Mouse (Mus musculus) hindbrain, embryonic 14.5 days (tissue): ENCODE results near the gene Rbfox2. TPM values are rescaled to one million over a fixed set of nuclear protein-coding genes. Genes with fewer than 3 reads are reported as not detected.

ENCODE experiments used
- ATAC-seq: fragments of 200-750 bp; cut with Nextera tagmentation; 2 replicates; pipeline ENCODE4 v1.8.0; 2017; ENCODE audit warnings: moderate number of reproducible peaks, mild to moderate bottlenecking, moderate TSS enrichment, moderate library complexity; ENCODE audit not compliant: low FRiP score
- DNase-seq: peaks from one replicate; pipeline ENCODE4 v3.0.0-alpha.2; 2015; ENCODE audit warnings: low spot score
- H3K27ac ChIP-seq: fragments of 300-500 bp; sonication (generic); 2 replicates; pipeline ENCODE4 v1.5.1; 2014; ENCODE audit warnings: mild to moderate bottlenecking, moderate library complexity
- H3K27me3 ChIP-seq: fragments of 300-500 bp; sonication (generic); 2 replicates; pipeline ENCODE4 v1.6.1; 2014; ENCODE audit warnings: mild to moderate bottlenecking, low read length, mixed read lengths; ENCODE audit not compliant: control insufficient read depth, insufficient read depth
- H3K36me3 ChIP-seq: fragments of 300-500 bp; sonication (generic); replicated peaks from 2 replicates; pipeline ENCODE4 v1.6.1; 2014; ENCODE audit not compliant: control insufficient read depth, insufficient read depth
- H3K4me1 ChIP-seq: fragments of 300-500 bp; sonication (generic); replicated peaks from 2 replicates; pipeline ENCODE4 v1.6.1; 2014; ENCODE audit warnings: antibody characterized with exemption, low read length, mixed read lengths; ENCODE audit not compliant: control insufficient read depth, insufficient read depth
- H3K4me2 ChIP-seq: fragments of 300-500 bp; sonication (generic); replicated peaks from 2 replicates; pipeline ENCODE4 v1.6.1; 2014; ENCODE audit warnings: mild to moderate bottlenecking, moderate library complexity
- H3K4me3 ChIP-seq: fragments of 300-500 bp; sonication (generic); replicated peaks from 2 replicates; pipeline ENCODE4 v1.5.1; 2014; ENCODE audit warnings: mild to moderate bottlenecking, low read length
- H3K9ac ChIP-seq: fragments of 300-500 bp; sonication (generic); 2 replicates; pipeline ENCODE4 v1.6.1; 2014
- H3K9me3 ChIP-seq: fragments of 300-500 bp; sonication (generic); 2 replicates; pipeline ENCODE4 v1.6.1; 2016; ENCODE audit warnings: low read length; ENCODE audit not compliant: control insufficient read depth
- WGBS: fragments of 180-500 bp; shearing (Covaris S2); extraction: QIAGEN DNeasy Blood & Tissue Kit; methylation state at CpG from one replicate; pipeline ENCODE4 v1.1.7; 2014; 5-methylcytosine and 5-hydroxymethylcytosine counted together
- polyA plus RNA-seq: library from polyadenylated mRNA; unstranded; fragments of >200 nt; fragmentation: Nextera tagmentation; extraction: Ambion mirVana; gene quantifications from 2 replicates; pipeline ENCODE4 v1.2.1, GENCODE M21; 2014

Rbfox2 gene
- polyA plus RNA-seq, 1 experiment from 2014 or later = 154 TPM

DNA sequence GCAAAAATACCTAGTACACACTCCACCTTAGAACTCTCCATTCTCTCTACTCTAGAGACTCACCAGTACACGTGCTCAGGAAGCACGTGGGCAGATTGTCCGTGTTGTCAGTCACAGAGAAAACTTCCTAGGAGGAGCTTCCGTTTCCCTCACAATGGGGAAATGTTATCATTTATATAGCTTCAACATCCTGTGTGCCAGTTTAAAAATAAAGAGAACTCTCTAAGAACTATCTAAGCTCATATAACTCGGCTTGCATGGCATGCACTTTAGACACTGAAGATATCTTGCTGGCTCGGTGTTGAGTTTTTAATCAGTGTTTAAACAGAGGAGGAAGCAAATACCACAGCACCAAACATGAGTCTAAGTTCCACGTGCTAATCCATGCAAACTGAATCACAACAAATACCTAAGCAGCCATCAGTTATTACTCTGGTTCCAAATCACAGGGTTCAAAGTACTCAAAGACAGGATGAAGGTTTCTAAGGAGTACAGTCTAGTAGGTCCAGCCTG, 70.7 kb downstream of the Rbfox2 start:
- Histone ChIP-seq H3K4me3 (no peak overlapping the region), H3K36me3 (no peaks in the 10 kb centered on the region), H3K4me1 (peaks cover 37% of the 10 kb centered on the region), H3K9me3 (no peaks in the 10 kb centered on the region), H3K4me2 (no peak overlapping the region), H3K27ac (no peak overlapping the region), H3K9ac (no peak overlapping the region), H3K27me3 (no peaks in the 10 kb centered on the region)
- no peak for DNase-seq
- ATAC-seq = no peak
- 80% methylated on average over 7 of the region's 7 CpGs for WGBS

DNA sequence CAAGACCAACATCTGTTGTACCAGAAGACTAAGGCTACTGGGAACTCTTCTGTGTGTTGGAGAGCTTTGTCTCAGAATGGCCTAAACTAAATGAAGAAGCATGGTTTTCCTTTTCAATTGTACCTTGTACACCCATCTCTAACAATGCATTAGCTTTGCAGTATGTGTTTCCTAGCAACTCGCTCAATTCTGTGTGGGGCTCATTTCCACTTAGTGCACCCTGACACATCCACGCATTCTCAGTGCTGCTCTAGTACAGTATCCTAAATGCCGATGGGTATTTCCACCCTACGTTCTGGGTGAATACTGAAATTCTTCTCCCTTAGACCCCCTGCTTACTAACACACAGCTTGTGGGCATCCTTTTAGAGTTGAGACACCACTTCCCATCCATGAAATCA, 71.3 kb downstream of the Rbfox2 start:
- H3K27me3 ChIP-seq = no peaks in the 10 kb centered on the region
- H3K36me3 ChIP-seq = no peaks in the 10 kb centered on the region
- ATAC-seq = no peak
- no peak overlapping the region for H3K9ac ChIP-seq
- peaks cover 37% of the 10 kb centered on the region for H3K4me1 ChIP-seq
- H3K27ac ChIP-seq = no peak overlapping the region
- H3K4me3 ChIP-seq = no peak overlapping the region
- DNase-seq = no peak
- no peaks in the 10 kb centered on the region for H3K9me3 ChIP-seq
- 76% methylated on average over 4 of the region's 4 CpGs for WGBS
- no peak overlapping the region for H3K4me2 ChIP-seq

DNA sequence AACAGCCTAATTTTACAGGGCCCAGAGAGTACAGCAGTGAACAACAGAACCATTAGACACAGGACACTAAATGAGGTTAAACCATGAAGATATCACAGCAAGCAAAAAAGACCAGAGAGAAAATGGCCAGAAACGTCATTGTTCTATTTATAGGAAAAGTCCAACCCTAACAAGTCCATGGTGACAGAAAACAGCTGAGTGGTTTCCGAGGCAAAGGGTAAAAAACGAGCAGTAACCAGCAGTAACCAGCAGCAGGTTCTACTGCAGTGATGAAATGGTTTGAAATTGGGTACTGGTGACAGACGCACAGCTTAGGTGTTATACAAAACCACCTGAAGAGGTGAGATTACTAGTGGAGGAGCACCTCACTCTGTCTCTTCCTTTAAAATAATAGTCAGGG, 72.5 kb downstream of the Rbfox2 start:
- WGBS = 63% methylated on average over 4 of the region's 4 CpGs
- DNase-seq = no peak
- Histone ChIP-seq H3K4me3 (no peak overlapping the region), H3K9ac (no peak overlapping the region), H3K27me3 (no peaks in the 10 kb centered on the region), H3K4me2 (no peak overlapping the region), H3K9me3 (no peaks in the 10 kb centered on the region), H3K36me3 (no peaks in the 10 kb centered on the region), H3K27ac (no peak overlapping the region), H3K4me1 (peaks cover 32% of the 10 kb centered on the region)
- ATAC-seq = no peak

DNA sequence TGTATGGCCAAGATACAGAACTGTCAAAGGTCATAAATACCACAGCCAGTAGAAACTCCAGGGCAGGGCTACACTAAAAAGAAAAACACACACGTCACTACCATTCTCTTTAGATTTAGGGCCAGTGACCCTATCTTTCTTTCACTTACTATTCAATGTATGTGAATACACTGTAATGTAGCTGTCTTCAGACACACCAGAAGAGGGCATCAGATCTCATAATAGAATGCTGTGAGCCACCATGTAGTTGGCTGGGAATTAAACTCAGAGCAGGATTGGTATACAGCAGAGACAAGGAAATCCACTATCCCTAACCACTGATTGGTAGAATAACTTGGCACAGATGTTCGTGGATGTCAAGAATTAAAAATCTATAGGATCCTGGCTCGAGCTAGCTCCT, 76.7 kb downstream of the Rbfox2 start:
- 79% methylated on average over 3 of the region's 3 CpGs for WGBS
- H3K27ac ChIP-seq = no peak overlapping the region
- H3K36me3 ChIP-seq = 0 out of 2 replicates have a peak, but pooled peaks cover 4% of the 10 kb centered on the region
- no peaks in the 10 kb centered on the region for H3K27me3 ChIP-seq
- no peak overlapping the region for H3K4me2 ChIP-seq
- H3K4me3 ChIP-seq = no peak overlapping the region
- H3K9me3 ChIP-seq = no peaks in the 10 kb centered on the region
- H3K4me1 ChIP-seq = peaks cover 14% of the 10 kb centered on the region; the same call in 1 of the 2 replicates
- no peak overlapping the region for H3K9ac ChIP-seq
- DNase-seq = no peak
- no peak for ATAC-seq

DNA sequence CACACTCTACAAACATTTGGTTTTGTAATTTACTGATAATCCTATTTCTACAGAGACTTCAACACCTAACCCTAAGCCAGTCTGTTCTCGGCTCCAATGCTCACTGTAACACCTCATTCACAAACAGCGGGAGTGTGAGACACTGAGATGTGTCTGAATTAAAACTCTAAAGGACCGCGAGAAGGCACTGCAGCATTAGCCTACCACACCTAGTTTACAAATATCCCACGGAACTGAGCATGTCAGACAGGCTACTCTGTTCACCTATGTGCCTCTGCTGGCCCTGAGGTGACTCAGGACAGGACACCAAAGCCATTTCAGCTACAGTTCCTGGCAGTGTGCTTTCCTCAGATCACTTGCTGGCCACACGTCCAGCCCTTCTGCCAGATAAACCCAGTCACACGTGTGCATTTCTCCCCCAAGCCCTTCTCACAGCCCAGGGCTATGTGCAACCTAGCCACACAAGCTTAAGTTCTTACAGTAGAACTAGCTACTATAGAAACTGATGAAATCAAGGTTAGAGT, 79.9 kb downstream of the Rbfox2 start:
- H3K9me3 ChIP-seq = no peaks in the 10 kb centered on the region
- DNase-seq (no peak), ATAC-seq (no peak)
- no peak overlapping the region for H3K27ac ChIP-seq
- no peak overlapping the region for H3K4me3 ChIP-seq
- no peak overlapping the region for H3K4me2 ChIP-seq
- WGBS = 69% methylated on average over 7 of the region's 7 CpGs
- 0 out of 2 replicates have a peak, but pooled peaks cover 4% of the 10 kb centered on the region for H3K36me3 ChIP-seq
- H3K4me1 ChIP-seq = no peaks in the 10 kb centered on the region
- no peaks in the 10 kb centered on the region for H3K27me3 ChIP-seq
- H3K9ac ChIP-seq = no peak overlapping the region

DNA sequence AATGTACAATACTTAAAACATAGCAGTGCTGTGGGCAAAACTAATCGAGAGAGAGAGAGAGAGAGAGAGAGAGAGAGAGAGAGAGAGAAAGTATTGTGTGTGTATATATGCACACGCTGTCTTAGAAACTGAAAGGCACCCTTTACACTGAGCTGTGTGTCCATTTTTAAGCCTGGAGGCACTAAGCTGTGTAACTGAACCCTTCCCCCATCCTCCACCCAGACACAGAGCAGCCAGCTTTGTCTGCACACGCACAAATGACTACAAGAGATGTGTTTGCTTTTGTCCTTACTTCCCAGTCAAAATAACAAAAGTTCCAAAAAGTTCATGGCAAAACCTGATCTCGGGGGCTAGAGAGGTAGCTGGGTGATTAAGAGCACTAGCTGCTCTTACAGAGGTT, 80.9 kb downstream of the Rbfox2 start:
- Histone ChIP-seq H3K4me2 (no peak overlapping the region), H3K36me3 (0 out of 2 replicates have a peak, but pooled peaks cover 4% of the 10 kb centered on the region), H3K27me3 (no peaks in the 10 kb centered on the region), H3K27ac (peak overlapping the region; percentile 47; the same call in 1 of the 2 replicates), H3K4me3 (no peak overlapping the region), H3K9ac (no peak overlapping the region), H3K4me1 (no peaks in the 10 kb centered on the region), H3K9me3 (no peaks in the 10 kb centered on the region)
- ATAC-seq (no peak), DNase-seq (no peak)
- WGBS = 46% methylated on average over 4 of the region's 4 CpGs

DNA sequence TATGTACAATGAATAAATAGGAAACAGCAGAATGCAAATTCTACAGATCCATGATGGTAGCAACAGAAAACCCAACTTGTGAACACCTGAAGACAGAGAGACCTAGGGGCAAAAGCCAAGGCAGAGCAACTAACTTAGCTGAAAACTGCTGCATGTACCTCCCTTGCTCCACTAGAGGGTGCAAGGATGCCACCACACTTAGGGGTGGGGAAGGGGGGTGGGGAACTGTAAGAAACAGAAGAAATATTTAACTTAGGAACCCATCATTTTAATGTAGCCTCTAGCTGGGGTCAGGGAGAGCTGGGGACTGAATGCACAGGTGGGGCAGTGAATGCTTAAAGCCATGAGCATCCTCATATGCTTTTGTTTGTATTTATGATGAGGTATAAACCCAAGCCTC, 81.5 kb downstream of the Rbfox2 start:
- no peaks in the 10 kb centered on the region for H3K4me1 ChIP-seq
- no peak overlapping the region for H3K9ac ChIP-seq
- no peak overlapping the region for H3K4me2 ChIP-seq
- no peaks in the 10 kb centered on the region for H3K27me3 ChIP-seq
- no peak overlapping the region for H3K4me3 ChIP-seq
- no peaks in the 10 kb centered on the region for H3K9me3 ChIP-seq
- 0 out of 2 replicates have a peak, but pooled peaks cover 4% of the 10 kb centered on the region for H3K36me3 ChIP-seq
- ATAC-seq (no peak), DNase-seq (peak; percentile 72)
- H3K27ac ChIP-seq = 0 out of 2 replicates have a peak overlapping the region, but pooled peaks have one; percentile 47

DNA sequence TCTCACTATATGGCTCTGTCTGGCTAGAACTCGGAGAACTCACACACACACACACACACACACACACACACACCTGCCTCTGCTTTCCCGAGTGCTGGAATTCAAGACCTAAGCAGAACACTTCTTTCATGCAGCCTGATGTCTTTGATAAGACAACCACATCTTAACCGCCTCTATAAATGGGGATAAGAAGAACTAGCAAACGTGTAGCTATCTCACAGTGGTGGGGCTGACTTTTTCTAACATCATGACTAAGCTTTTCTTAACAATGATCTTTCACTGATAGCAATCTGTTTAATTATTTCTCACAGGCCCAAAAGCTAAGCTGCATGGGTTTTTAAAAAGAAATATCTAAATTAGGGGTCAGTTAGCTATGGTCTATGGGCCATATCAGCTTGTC, 86.0 kb downstream of the Rbfox2 start:
- H3K4me1 ChIP-seq = 0 out of 2 replicates have a peak, but pooled peaks cover 5% of the 10 kb centered on the region
- no peak for ATAC-seq
- 91% methylated on average over 4 of the region's 4 CpGs for WGBS

DNA sequence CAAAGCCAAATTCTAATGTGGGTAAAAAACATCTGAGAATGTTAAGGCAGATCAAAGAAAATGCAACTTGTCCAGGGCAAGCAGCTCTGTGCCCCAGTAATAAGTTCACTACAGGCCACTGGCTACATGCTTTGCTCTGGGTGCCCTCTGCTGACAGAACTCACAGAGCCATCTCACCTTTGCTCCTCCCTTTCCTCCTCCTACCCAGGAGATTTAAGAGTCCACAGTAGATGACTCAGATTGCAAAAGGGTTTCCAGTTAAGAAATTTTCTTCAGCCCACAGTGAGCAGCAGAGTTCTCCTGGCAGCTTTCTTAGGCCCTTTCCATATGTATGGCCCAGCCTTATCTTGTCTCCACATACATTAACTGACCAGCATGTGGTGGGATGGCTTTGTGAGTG, 86.7 kb downstream of the Rbfox2 start:
- H3K27ac ChIP-seq = no peak overlapping the region
- DNase-seq (no peak), ATAC-seq (no peak)
- no peaks in the 10 kb centered on the region for H3K36me3 ChIP-seq
- H3K4me3 ChIP-seq = no peak overlapping the region
- no peak overlapping the region for H3K9ac ChIP-seq
- H3K4me1 ChIP-seq = 0 out of 2 replicates have a peak, but pooled peaks cover 6% of the 10 kb centered on the region
- H3K9me3 ChIP-seq = no peaks in the 10 kb centered on the region
- no peaks in the 10 kb centered on the region for H3K27me3 ChIP-seq
- H3K4me2 ChIP-seq = no peak overlapping the region

More for the DNA sequence above, 86.0 kb downstream of the Rbfox2 start:
- H3K36me3 ChIP-seq = no peaks in the 10 kb centered on the region
- no peaks in the 10 kb centered on the region for H3K27me3 ChIP-seq
- no peak for DNase-seq
- H3K9me3 ChIP-seq = no peaks in the 10 kb centered on the region
- no peak overlapping the region for H3K27ac ChIP-seq
- H3K4me2 ChIP-seq = no peak overlapping the region
- no peak overlapping the region for H3K9ac ChIP-seq
- no peak overlapping the region for H3K4me3 ChIP-seq

DNA sequence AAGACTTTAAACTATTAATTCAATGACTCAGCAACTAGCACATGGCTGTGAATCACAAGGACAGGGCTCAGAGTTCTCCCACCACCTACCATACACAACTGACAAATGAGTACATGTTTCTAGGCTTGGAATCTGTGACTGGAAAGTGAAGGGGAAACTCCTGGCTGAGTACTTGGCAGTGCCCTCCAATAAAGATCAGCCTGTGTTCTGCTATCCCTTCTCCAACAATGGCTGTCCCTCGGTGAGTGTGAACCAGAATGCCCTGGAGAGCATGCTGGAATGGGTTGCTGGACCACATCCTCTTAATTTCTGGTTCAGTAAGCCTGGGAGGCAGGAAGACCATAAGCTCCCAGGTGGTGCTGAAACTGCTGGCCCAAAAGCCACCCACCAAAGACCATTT, 87.2 kb downstream of the Rbfox2 start:
- Histone ChIP-seq H3K36me3 (no peaks in the 10 kb centered on the region), H3K9me3 (no peaks in the 10 kb centered on the region), H3K27ac (no peak overlapping the region), H3K4me3 (no peak overlapping the region), H3K4me2 (no peak overlapping the region), H3K9ac (no peak overlapping the region), H3K27me3 (no peaks in the 10 kb centered on the region), H3K4me1 (0 out of 2 replicates have a peak, but pooled peaks cover 6% of the 10 kb centered on the region)
- DNase-seq (no peak), ATAC-seq (no peak)
- 67% methylated on average over 1 of the region's 1 CpGs for WGBS
